Mouse (Mus musculus): Measurements from ENCODE around the gene Frs3.
A peak's percentile ranks its signal among the peaks of the same experiment; 100 is the strongest.
"Not testable (repeated sequence)": the region's sequence is repeated elsewhere in the genome, so short reads cannot be mapped to it uniquely, and the experiment has no call there.

Gene Frs3

GRCm38 (mm10) chr17:47688608-47689575, at the start of gene Frs3:
Frs3 (plus strand) TSS chr17:47689030.
- DNase-seq = peak; percentile 80

- DNase-seq = no peak
Observed at GRCm38 (mm10) chr17:47642992-47643391, 45.8 kb upstream of the Frs3 start.

GRCm38 (mm10) chr17:47646683-47647082, 42.1 kb upstream of the Frs3 start:
- DNase-seq = peak; percentile 78

- no peak for DNase-seq
Observed at GRCm38 (mm10) chr17:47648966-47649365, 39.9 kb upstream of the Frs3 start.

GRCm38 (mm10) chr17:47651953-47652352, 36.9 kb upstream of the Frs3 start:
- no peak for DNase-seq

- DNase-seq = not testable (repeated sequence)
Observed at GRCm38 (mm10) chr17:47654346-47654745, 34.5 kb upstream of the Frs3 start.

GRCm38 (mm10) chr17:47655697-47656096, 33.1 kb upstream of the Frs3 start:
- no peak for DNase-seq

GRCm38 (mm10) chr17:47657901-47658300, 30.9 kb upstream of the Frs3 start:
- no peak for DNase-seq

GRCm38 (mm10) chr17:47658741-47659243, 30.0 kb upstream of the Frs3 start:
- DNase-seq = no peak

GRCm38 (mm10) chr17:47663009-47663713, 25.7 kb upstream of the Frs3 start:
- peak; percentile 81 for DNase-seq

- DNase-seq = no peak
Observed at GRCm38 (mm10) chr17:47664474-47664873, 24.4 kb upstream of the Frs3 start.

GRCm38 (mm10) chr17:47669166-47669565, 19.7 kb upstream of the Frs3 start:
- DNase-seq = no peak

GRCm38 (mm10) chr17:47671988-47672310, 16.9 kb upstream of the Frs3 start:
- DNase-seq = no peak

GRCm38 (mm10) chr17:47672311-47673111, 16.3 kb upstream of the Frs3 start:
- peak; percentile 79 for DNase-seq

- peak; percentile 79 for DNase-seq
Observed at GRCm38 (mm10) chr17:47676581-47676980, 12.2 kb upstream of the Frs3 start.

GRCm38 (mm10) chr17:47678238-47678637, 10.6 kb upstream of the Frs3 start:
- DNase-seq = no peak

GRCm38 (mm10) chr17:47678702-47679101, 10.1 kb upstream of the Frs3 start:
- DNase-seq = no peak

- DNase-seq = no peak
Observed at GRCm38 (mm10) chr17:47682836-47683235, 6.0 kb upstream of the Frs3 start.

- peak; percentile 98 for DNase-seq
Observed at GRCm38 (mm10) chr17:47687409-47688343, 1.2 kb upstream of the Frs3 start.

GRCm38 (mm10) chr17:47688344-47688607, 554 bp upstream of the Frs3 start, which contains the start of gene Tomm6:
Tomm6 (minus strand) TSS chr17:47688386.
- no peak for DNase-seq

GRCm38 (mm10) chr17:47689894-47690293, 1.1 kb downstream of the Frs3 start:
- DNase-seq = no peak

GRCm38 (mm10) chr17:47691650-47692049, 2.8 kb downstream of the Frs3 start:
- DNase-seq = no peak
